Mouse (Mus musculus) thymus, adult 18-20 months (tissue): Measurements from ENCODE around the gene Sntb2.

Experiments
- DNase-seq, 2 experiments: peaks; one replicate each; pipeline ENCODE4 v3.0.0; 2022; ENCODE audit warnings: mixed read lengths in 2 of 2

Gene Sntb2

DNA sequence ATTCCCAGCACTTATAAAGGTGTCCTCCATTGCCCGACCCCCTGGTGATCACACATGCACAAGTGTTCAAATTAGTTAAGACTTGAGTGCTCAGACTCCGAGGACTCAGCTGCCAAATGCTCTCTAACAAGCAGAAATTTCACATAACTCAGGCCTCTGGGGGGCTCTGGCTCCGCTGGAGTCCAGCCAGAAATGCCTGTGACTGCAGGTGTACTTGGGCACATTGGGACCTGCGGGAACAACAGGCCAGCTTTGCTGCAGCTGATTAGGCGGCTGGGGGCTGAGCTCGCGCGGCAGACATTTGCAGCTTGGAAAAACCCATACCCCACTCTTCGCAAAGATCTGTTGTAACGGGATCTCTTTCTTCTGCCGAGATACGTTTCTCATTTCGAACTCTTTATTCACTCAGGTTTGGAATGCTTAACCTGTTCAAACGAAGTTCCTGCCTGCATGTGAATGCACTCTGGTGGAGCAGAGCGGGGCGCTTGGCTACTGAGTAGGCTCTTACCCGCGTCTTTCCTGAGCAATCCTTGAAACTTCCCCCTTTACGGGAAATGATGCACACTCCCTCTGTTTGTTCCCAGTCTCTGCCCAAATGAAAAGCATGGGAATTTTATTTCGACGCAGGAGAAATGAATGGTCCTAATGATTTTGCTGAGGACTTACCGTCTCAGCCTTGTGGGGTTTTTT is 3.0 kb upstream of the Sntb2 start:
- DNase-seq: no peak

DNA sequence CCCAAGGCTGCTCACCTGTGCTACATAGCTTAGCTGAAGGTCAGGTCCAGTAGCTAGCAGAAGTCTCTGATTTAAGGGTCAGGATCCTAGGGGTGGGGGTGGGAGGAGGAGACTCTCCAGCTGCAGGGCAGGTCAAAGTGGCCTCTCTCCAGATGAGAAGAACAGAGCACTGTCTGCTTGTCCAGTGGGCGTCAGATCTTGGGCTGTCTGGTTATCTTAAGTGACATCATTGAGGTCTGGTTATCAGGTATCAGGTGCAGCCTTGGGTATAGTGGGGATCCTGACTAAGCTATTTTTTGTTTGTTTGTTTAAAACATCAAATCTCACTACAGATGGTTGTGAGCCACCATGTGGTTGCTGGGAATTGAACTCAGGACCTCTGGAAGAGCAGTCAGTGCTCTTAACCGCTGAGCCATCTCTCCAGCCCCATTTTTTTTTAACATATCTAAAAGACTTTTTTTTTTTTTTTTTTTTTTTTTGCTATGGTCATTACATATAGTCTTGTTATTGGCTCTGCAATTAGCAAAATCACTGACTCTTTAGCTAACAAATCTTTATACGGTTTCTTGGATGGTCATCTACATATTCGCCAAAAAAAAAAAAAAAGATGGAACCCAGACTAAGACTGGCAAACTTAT is 1.9 kb upstream of the Sntb2 start:
- no peak for DNase-seq

DNA sequence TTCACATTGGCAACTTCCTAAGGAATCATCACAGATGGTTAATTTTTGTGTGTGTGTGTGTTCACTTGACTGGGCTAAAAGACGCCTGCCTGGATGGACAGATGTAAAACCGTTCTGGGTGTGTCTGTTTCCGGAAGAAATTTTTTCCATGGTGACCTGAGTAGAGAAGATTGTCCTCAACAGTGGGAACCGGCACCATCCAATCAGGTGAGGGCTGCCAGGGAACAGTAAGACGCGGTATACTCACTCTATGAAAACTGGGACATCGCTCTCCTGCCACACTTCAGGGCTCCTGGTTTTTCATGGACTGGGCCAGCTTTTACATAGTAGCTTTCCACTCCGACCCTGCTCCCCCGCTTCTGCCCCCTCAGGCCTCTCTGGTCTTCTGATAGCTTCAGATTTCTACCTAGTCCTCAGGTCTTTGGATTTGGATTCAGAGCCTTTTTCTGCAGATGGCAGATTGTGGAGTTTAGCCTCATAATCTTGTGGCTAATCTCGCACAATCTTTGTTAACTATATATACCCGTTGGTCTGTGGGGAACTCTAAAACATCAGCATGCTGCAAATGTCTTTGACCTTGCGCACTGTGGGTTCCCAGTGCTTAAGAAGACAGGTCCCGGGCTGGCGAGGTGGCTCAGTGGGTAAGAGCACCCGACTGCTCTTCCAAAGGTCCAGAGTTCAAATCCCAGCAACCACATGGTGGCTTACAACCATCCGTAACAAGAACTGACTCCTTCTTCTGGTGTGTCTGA is 1.1 kb upstream of the Sntb2 start:
- no peak for DNase-seq

DNA sequence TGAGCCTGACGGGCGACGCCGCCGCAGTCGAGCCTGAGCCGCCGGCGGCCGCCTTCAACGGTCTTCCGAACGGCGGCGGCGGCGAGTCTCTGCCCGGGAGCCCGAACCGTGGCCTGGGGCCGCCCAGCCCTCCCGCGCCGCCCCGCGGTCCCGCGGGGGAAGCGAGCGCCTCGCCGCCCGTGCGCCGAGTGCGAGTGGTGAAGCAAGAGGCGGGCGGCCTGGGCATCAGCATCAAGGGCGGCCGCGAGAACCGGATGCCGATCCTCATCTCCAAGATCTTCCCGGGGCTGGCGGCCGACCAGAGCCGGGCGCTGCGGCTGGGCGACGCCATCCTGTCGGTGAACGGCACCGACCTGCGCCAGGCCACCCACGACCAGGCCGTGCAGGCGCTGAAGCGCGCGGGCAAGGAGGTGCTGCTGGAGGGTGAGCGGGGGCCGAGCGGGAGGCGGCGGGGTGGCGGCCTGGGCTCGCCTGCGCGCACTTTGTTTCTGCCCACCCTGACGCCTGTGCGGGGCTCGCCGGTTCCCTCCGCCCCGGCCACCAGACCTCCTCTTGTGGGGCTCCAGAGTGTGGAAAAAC is 438 bp downstream of the Sntb2 start:
- peak; percentile 19 to 20 for DNase-seq

DNA sequence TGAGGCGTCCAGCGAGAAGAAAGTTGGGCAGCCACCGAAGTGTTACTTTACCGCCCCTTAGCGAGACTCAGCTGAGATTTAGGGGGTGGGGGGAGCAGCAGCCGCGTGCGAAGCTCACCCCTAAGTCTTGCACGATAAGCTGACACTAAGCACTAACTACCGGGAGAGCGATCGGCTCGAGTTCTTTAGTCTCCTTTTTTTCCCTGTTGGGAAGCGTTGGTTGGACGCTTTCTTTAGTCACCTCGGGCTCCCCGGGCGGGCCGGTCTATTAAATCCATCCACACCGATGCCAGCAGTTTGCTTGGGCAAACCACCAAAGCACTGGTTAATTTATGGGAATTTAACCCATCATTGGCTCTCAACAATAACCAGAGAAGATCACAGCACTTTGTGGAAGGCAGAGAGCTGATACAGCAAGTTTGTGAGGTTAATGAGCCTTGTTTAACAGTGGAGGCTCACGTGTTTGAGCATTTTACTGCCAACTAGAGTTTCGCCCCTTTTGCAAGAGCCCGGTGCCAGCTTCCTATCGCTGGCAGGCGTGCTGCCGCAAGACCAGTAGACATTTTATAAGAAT is 1.0 kb downstream of the Sntb2 start:
- DNase-seq: no peak

DNA sequence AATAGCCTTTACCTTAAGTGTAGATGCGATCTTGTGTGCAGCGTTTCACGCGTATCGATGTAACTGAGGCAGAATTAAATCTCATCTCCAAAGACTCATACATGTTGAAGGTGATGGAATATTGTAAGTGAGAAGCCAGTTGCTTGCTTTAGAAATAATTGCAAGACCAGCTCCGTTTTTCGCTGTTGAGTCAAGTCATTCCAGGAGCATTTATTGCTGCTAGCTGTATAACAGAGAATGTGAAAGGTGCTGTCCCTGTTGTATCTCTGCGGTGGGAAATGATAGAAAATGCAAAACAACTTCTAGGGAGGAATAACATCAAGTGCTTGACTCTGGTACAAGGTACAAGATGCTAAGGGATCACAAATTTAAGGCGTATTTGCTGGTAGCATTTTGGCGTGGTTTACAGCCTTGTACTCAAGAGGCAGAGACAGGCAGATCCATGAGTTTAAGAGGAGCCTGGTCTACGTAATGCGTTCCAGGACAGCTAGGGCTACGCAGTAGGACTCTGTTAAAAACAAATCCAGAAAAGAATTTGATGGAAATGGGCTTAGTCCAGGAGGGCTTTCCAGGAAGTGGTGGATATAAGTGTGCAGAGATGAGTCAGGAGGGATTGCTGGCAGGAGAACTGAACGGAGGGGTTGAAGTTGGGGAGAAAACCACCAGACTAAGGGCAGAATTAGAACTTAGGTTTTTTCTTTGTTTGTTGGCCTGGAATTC is 1.7 kb downstream of the Sntb2 start:
- no peak for DNase-seq

DNA sequence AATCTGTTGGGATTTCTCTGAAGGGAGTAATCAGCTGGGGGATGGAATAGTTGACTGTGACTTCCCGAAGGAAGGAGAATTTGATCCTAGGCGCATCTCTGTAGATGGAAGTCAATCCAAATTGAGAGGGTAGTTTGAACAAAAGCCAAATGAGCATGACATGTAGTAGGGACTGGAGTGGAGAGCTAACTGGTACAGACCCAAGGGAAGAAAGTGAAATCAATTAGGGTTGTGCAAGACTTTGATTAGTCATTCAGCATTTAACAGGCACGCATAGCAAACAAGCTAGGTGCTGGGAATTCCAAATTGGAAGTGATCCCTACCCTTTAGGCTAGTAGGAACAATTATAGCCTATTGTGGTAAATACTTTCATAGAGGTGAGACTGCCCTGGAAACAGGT is 6.3 kb downstream of the Sntb2 start:
- DNase-seq: no peak

DNA sequence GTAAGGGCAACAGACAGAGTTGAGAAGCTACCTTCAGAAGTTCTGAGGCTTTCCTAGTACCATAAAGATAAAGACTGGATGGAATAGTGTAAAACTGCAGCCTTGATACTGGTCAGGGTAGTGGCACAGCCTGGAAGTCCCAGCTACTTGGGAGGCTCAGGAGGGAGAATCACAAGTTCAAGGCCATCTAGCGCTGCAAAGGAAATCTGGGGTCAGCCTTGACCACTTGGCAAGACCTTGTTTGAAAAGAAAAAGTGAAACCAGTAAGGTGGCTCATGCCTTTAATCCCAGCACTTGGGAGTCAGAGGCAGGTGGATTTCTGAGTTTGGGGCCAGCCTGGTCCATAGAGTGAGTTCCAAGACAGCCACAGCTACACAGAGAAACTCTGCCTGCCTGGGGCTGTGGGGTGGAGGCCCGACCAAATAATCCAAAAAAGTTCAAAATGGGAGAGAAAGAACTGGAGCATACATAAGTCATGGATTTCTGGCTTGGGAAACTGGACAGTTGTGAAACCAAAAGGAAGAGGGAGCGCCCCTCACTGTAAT is 8.4 kb downstream of the Sntb2 start:
- DNase-seq: no peak

DNA sequence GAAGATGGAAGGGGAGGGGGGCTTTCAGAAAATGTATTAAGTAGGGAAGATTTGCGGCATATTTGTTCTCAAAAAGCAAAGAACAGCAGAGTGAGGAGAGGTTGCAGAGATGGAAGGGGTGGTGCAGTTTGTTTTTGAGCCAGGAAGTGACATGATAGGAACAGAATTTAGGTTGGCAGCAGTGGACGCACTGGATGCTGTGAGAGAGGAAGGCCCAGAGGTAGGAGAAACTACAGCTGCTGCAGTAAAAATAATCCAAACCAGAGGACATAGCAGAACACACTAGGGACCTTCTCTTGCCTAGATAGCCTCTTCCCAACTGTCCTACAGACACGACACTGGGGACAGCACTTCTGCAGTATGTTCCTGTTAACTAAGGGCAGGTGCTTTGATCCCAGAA is 9.2 kb downstream of the Sntb2 start:
- DNase-seq: no peak

DNA sequence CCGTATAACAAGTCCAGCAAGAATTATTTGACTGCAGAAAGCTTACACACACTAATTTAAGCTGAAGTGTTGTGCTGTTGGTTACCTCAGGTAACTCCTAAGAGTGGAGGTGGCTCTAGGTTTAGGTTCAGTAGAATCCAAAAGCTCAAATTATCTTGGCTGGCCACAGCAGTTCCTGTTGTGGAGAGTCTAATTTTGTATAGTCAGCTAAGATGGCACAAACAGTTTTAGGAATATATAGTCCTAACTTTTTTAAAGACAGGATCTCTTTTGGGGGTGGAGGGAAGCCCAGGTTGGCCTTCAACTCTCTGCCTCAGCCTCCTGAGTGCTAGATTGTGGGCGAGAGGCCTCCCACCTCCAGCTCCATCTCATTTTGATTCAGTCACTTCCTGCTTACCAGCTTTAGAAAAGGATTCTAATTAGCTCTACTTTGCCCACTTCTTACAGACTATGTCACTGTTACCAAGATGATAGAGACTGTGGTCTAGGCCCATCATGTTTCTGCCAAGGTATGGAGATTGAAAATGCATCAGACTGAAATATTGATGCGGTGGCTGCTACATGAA is 13.2 kb downstream of the Sntb2 start:
- no peak for DNase-seq

DNA sequence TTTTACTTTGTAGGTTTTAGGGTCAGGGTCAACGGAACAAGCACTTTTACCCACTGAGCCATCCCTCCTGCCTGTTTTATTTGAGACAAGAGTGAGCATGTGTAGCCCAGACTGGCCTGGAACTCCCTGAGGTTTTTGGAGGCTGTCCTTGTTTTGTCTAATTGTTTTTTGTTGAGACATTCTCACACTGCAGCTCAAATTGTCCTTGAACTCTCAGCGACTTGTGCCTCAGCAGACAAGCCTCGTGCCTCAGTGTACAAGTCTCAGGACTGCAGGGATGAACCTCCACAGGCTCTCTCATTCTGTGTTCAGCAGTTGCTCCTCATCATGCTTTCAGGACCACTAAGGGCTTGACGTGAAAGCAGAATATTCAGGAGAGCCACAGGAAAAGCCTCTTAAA is 16.2 kb downstream of the Sntb2 start:
- DNase-seq: no peak

DNA sequence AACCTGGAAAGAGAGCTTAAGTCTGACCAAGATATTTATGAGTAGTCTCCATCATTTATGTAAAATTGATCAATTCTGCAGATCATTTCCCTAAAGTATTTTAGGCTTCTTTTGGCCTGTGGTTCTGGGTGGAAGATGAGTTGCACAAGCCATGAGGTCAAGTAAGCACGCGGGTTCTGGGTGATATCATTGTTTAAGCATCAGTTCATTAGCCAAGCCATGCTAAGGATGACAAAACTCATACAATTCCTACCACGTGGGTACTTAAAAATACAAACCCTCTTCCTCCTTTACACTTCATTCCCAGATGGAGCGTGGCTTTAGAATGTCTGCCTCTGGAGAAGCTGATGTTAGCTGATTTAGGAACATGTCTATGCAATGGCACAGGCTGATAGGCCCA is 18.0 kb downstream of the Sntb2 start:
- no peak for DNase-seq

DNA sequence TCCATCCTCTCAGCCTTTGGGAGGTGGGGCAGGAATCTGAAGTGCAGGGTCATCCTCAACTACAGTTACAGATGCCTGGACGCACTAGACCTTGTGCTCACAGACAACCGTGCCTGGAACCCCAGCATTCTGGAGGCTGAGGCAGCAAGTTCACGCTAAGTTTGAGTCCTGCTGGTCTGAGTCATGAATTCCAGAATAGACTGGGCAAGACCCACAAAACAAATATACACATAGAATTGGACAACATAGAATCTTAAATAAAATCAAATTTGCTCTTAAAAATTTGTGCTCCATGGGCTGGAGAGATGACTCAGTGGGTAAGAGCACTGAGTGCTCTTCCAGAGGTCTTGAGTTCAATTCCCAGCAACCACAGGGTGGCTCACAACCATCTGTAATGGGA is 21.5 kb downstream of the Sntb2 start:
- DNase-seq: no peak

DNA sequence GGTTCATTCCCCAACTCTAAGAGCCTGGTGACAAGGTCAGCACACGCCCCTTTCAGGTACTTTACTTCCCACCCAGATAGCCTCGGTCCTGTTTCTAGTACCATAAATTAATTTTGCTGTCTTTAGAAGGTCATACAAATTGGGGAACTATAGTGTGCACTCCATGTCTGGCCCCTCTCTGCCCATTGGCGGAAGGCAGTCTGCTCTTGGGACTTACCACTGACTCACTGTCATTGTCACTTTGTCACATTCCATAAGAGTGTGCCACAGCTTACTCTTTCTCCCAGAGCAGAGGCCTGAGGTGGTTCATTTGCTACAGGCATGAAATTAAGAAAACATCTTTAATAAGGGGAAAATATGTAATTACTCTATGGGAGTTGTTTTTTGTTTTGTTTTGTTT is 22.7 kb downstream of the Sntb2 start:
- no peak for DNase-seq

DNA sequence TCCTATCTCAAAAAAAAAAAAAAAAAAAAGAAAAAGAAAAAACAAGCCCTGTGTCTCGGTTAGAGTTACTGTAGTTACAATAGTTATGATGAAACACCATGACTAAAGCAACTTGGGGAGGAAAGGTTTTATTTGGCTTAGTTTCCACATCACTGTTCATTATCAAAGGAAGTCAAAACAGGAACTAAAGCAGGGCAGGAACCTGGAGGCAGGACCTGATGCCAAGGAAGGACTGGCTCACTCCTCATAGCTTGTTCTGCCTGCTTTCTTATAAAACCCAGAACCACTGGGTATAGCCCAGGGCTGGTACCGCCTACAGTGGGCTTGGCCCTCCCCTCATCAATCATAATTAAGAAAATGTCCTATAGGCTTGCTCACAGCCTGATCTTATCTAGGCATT is 24.1 kb downstream of the Sntb2 start:
- no peak for DNase-seq

DNA sequence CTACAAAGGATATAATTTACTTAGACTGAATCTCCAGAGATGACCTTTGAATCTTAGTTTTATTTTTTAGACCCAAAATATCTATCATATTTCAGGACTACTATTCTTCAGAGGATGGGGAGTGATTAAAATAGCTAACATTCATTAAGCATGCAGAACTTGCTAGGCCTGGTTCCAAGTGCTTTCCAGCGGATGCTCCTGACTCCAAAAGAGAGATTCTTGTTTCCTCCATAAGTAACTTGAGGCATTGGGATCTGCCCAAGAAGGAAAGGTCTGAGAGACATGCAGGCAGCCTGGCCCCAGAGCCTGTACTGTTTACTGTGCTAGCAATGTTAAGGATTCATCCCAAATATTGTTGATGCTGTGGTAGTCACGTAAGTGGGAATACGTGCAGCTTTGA is 26.8 kb downstream of the Sntb2 start:
- DNase-seq: no peak

DNA sequence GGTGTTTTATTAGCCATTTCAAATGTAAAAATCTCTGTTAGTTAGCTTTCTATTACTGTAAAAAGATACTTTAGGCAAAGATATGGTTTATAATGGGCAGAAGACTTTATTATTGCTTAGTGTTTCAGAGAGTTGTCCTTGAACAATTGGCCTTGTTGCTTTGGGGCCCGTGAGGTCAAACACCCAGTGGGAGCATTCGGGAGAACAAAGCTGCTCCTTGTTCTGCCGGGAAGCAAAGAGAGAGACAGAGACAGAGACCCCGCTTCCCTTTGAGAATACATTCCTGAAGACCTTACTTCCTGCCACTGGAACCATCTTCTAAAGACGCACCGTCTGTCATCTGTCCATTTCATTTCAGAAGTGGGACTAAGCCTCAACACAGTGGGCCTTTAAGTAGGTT is 27.8 kb downstream of the Sntb2 start:
- DNase-seq: no peak

DNA sequence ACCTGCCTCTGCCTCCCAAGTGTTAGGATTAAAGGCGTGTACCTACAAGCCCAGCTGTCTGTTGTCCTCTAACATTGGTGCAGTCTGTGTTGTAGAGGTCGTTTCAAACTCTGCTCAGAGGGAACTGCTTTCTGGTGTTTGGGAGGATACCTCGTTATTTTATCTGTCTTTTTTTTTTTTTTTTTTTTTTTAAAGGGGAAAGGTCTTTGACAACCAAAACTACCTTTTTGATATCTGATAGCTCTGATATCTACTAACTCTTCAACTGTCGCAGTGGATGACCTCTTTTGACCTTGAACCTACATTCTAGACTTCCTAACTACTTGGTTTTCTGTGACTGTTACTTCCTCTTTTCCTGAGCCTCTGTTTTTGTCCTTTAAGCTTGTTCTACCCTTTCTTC is 29.0 kb downstream of the Sntb2 start:
- no peak for DNase-seq

DNA sequence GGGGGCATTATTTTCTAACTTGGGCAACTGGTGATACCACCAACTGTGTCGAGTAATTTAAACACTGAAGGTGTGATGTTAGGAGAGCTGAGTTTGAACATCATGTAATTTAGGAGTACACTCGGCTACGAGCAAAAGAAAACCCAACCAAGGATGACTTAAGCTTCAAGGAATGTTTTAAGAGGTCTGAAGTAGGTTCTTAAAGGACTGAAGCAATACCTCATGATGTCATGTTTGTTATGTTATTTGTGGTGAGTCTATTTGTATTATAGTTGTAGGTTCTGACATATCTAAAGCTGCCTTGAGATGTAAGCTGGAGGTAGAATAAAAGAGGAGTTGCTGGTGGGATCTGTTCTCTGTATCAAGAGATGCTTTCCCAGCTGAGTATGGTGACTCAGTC is 34.4 kb downstream of the Sntb2 start:
- DNase-seq: no peak

DNA sequence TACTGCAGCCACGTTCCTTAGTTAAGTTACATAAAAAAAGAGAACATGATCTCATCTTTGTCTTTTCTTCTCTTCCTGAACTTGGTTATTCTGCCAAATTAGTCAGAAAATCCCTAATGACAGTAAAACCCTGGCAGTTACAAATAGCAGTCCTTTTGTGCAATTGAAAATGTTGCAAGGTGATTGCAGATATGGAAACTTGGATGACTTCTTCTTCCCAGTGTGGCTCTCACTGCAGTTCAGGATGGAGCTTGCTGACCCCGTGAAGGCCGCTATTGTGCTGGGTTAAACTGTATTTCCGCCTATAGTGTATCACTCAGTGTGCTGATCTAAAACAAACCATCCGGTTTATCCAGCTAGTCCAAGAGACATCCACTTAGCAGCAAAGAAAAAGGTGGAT is 36.4 kb downstream of the Sntb2 start:
- DNase-seq: no peak

DNA sequence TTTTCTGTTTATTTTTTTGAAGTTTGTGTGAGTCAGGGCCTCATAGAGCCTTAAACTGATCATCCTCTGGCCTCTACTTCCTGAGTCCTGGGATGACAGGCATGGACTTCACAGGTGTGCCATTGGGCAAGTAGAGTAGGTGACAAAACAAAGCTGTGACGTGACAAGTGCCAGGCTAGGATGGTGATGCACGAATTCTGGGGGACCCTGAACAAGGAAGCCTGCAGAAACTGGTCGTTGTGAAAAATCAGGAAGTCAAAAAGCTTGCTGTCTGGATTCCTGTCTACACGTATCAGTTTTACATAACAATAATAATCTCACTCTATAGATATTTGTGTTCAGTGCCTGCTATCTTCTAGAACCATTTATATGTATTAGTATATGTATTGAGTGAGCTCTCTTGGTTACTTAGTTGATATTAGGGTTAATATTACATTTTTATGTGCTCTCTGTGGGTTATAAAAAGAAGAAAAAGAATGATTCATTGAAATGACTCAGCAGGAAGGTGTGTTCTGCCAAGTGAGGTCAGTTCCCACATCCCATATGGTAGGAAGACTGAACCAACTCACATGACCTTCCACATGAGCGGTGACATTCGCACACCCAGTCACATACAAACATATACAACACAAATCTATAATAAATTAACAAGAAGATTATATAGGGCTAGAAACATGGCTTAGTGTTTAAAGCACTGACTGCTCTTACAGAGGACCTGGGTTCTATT is 37.2 kb downstream of the Sntb2 start:
- no peak for DNase-seq

DNA sequence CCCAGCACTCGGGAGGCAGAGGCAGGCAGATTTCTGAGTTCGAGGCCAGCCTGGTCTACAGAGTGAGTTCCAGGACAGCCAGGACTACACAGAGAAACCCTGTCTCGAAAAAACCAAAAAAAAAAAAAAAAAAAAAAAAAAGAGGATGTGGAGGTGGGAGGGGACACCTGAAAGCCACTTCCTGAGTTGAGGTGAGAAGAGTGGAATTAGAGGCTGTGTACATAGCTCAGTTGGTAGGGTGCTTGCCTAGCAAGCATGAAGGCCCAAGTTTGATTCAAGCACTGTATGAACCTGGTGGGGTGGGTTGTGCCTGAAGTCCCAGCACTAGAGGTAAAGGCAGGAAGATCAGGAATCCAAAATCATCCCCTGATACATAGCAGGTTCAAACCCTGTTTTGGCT is 38.0 kb downstream of the Sntb2 start:
- peak in 1 of 2 experiments; percentile 14 for DNase-seq
